In genomic region chr2:132516130-132517030, GRCm38 (mm10) we compare ENCODE assay signal across 10 mouse cellular contexts.
DNase-seq lines count a peak whose midpoint lies in the region; ATAC-seq and TF ChIP-seq lines count a peak whose summit lies in the region.
"Had no signal": no experiment of that assay in that cellular context is flagged by ENCODE, and none has a peak within 500 bp of the region (broad histone marks: within the 10 kb centered on the region; RNA-seq: fewer than 3 reads in every experiment).

No protein-coding gene starts in this region.

- no peaks in the 10 kb centered on the region for H3K36me3 ChIP-seq in liver, embryonic 12.5 days
- no peaks in the 10 kb centered on the region for H3K36me3 ChIP-seq in intestine, embryonic 15.5 days
- H3K36me3 ChIP-seq in thymus, adult 2 months (ENCODE audit: control insufficient read depth, insufficient read depth, low read length) = no peaks in the 10 kb centered on the region
- H3K36me3 ChIP-seq: stomach, embryonic 15.5 days had no signal

- H3K27ac ChIP-seq in liver, embryonic 12.5 days = no peak overlapping the region
- no peak overlapping the region for H3K27ac ChIP-seq in cerebellum, adult 2 months (ENCODE audit: insufficient read depth, low read length)
- no peak overlapping the region for H3K27ac ChIP-seq in intestine, embryonic 15.5 days
- H3K27ac ChIP-seq in thymus, adult 2 months (ENCODE audit: control insufficient read depth, insufficient read depth, low read length) = no peak overlapping the region
- H3K27ac ChIP-seq: stomach, embryonic 15.5 days had no signal

- no peak overlapping the region for H3K9ac ChIP-seq in liver, embryonic 12.5 days
- H3K9ac ChIP-seq in intestine, embryonic 15.5 days = no peak overlapping the region
- H3K9ac ChIP-seq: stomach, embryonic 15.5 days had no signal

- H3K9me3 ChIP-seq in liver, embryonic 12.5 days (replicated peaks) = no peaks in the 10 kb centered on the region
- no peaks in the 10 kb centered on the region for H3K9me3 ChIP-seq in intestine, embryonic 15.5 days
- H3K9me3 ChIP-seq: stomach, embryonic 15.5 days had no signal

- 27% methylated on average over 16 of the region's 16 CpGs for WGBS in liver, embryonic 12.5 days (ENCODE audit: insufficient replicate concordance)
- 29% methylated on average over 16 of the region's 16 CpGs for WGBS in cerebellum, adult 2 months
- 31% methylated on average over 16 of the region's 16 CpGs for WGBS in intestine, embryonic 15.5 days
- 34% methylated on average over 16 of the region's 16 CpGs for WGBS in thymus, adult 2 months

- ATAC-seq in liver, embryonic 12.5 days = no peak
- peak; percentile 57 for ATAC-seq in frontal cortex, adult (ENCODE audit: low TSS enrichment)
- ATAC-seq in intestine, embryonic 15.5 days = peak; percentile 70; the same call in 1 of the 2 replicates

- TF ChIP-seq POLR2A in cerebellum, adult 2 months (IDR thresholded peaks at IDR 0.05; ENCODE audit: borderline replicate concordance, insufficient read depth, low read length) = no peak
- no peak for TF ChIP-seq POLR2A in thymus, adult 2 months (IDR thresholded peaks at IDR 0.05; ENCODE audit: control insufficient read depth, extremely low read depth, insufficient read depth, low read length, poor library complexity)

- DNase-seq in liver = peak; percentile 83
- peak; percentile 80 to 85 for DNase-seq in cerebellum, adult 2 months
- DNase-seq in lung, adult 18-20 months = peak; percentile 45 to 54
- peak; percentile 30 for DNase-seq in ovary, postnatal 10 days (ENCODE audit: low spot score)
- peak; percentile 79 for DNase-seq in thymus, adult 2 months

- no peak overlapping the region for H3K4me3 ChIP-seq in liver, embryonic 12.5 days
- H3K4me3 ChIP-seq in cerebellum, adult 2 months (replicated peaks; ENCODE audit: insufficient read depth, low read depth, low read length) = no peak overlapping the region
- no peak overlapping the region for H3K4me3 ChIP-seq in intestine, embryonic 15.5 days (replicated peaks)
- no peak overlapping the region for H3K4me3 ChIP-seq in thymus, adult 2 months (ENCODE audit: control insufficient read depth, insufficient read depth, low read length)
- H3K4me3 ChIP-seq: erythroblast, embryonic 14.5 days; stomach, embryonic 15.5 days had no signal

- H3K4me1 ChIP-seq in liver, embryonic 12.5 days = peaks cover 41% of the 10 kb centered on the region
- peaks cover 25% of the 10 kb centered on the region for H3K4me1 ChIP-seq in cerebellum, adult 2 months (ENCODE audit: control insufficient read depth, insufficient read depth, low read length)
- H3K4me1 ChIP-seq in intestine, embryonic 15.5 days (replicated peaks) = no peaks in the 10 kb centered on the region
- peaks cover 55% of the 10 kb centered on the region for H3K4me1 ChIP-seq in thymus, adult 2 months (replicated peaks; ENCODE audit: control insufficient read depth, insufficient read depth, low read length)
- H3K4me1 ChIP-seq: stomach, embryonic 15.5 days had no signal

- H3K4me2 ChIP-seq in liver, embryonic 12.5 days = no peak overlapping the region
- no peak overlapping the region for H3K4me2 ChIP-seq in intestine, embryonic 15.5 days (replicated peaks)
- H3K4me2 ChIP-seq: stomach, embryonic 15.5 days had no signal

- 0 out of 2 replicates have a peak, but pooled peaks cover 14% of the 10 kb centered on the region for H3K27me3 ChIP-seq in liver, embryonic 12.5 days (replicated peaks)
- H3K27me3 ChIP-seq in cerebellum, adult 2 months (ENCODE audit: control insufficient read depth, insufficient read depth, low read length) = no peaks in the 10 kb centered on the region
- H3K27me3 ChIP-seq in intestine, embryonic 15.5 days (replicated peaks) = no peaks in the 10 kb centered on the region
- H3K27me3 ChIP-seq in thymus, adult 2 months (ENCODE audit: control insufficient read depth, insufficient read depth, low read length) = no peaks in the 10 kb centered on the region
- H3K27me3 ChIP-seq: stomach, embryonic 15.5 days had no signal

- TF ChIP-seq CTCF in cerebellum, adult 2 months (IDR thresholded peaks at IDR 0.05; ENCODE audit: borderline replicate concordance, insufficient read depth, low read depth, low read length) = peak; percentile 85
- no peak for TF ChIP-seq CTCF in thymus, adult 2 months (IDR thresholded peaks at IDR 0.05; ENCODE audit: borderline replicate concordance, control insufficient read depth, extremely low read depth, insufficient read depth, low read length, poor library complexity)

Comparison
In these comparisons a context has a peak if more than half of its experiments do, and no peak if none do; other contexts are left out.
1. DNase-seq: peak in every context shown above with its lines; median percentile 83 in liver; 82 in cerebellum, adult 2 months; 79 in thymus, adult 2 months; 50 in lung, adult 18-20 months; 30 in ovary, postnatal 10 days.